Mouse (Mus musculus) small intestine, adult 2 months (tissue): ENCODE results near the gene Cd9.

Experiments
- CTCF ChIP-seq: fragments of 200-500 bp; IDR thresholded peaks from 2 replicates; pipeline ENCODE4 v1.5.1; 2012; ENCODE audit warnings: low read depth, mild to moderate bottlenecking, control low read depth, inconsistent platforms, low read length, moderate library complexity, mixed read lengths; ENCODE audit not compliant: insufficient replicate concordance, insufficient read length; ENCODE audit errors: extremely low read depth
- POLR2A ChIP-seq: fragments of 200-500 bp; IDR thresholded peaks from 2 replicates; pipeline ENCODE4 v1.6.1; 2012; ENCODE audit warnings: low read depth, mild to moderate bottlenecking, control low read depth, inconsistent platforms, low read length, moderate library complexity

- TF ChIP-seq POLR2A (no peak), CTCF (no peak)
These were observed 12.2 kb downstream of the Cd9 start for GRCm38 (mm10) chr6:125482427-125482831.
